Mouse (Mus musculus) embryonic facial prominence, embryonic 12.5 days (tissue): Measurements from ENCODE around the gene Cdkn2a. TPM values are rescaled to one million over a fixed set of nuclear protein-coding genes. Genes with fewer than 3 reads are reported as not detected.

Source experiments
- ATAC-seq: fragments of 200-750 bp; cut with Nextera tagmentation; 2 replicates; pipeline ENCODE4 v1.8.0; 2017; ENCODE audit not compliant: insufficient number of reproducible peaks, insufficient read depth, low FRiP score, low TSS enrichment
- H3K27ac ChIP-seq: fragments of 300-500 bp; sonication (generic); 2 replicates; pipeline ENCODE4 v1.5.1; 2016; ENCODE audit warnings: mild to moderate bottlenecking
- H3K27me3 ChIP-seq: fragments of 300-500 bp; sonication (generic); 2 replicates; pipeline ENCODE4 v1.6.1; 2016; ENCODE audit warnings: mild to moderate bottlenecking, moderate library complexity
- H3K36me3 ChIP-seq: fragments of 300-500 bp; sonication (generic); 2 replicates; pipeline ENCODE4 v1.6.1; 2016; ENCODE audit warnings: mild to moderate bottlenecking
- H3K4me1 ChIP-seq: fragments of 300-500 bp; sonication (generic); 2 replicates; pipeline ENCODE4 v1.6.1; 2016
- H3K4me2 ChIP-seq: fragments of 300-500 bp; sonication (generic); replicated peaks from 2 replicates; pipeline ENCODE4 v1.6.1; 2016; ENCODE audit warnings: mild to moderate bottlenecking, moderate library complexity
- H3K4me3 ChIP-seq: fragments of 300-500 bp; sonication (generic); 2 replicates; pipeline ENCODE4 v1.5.1; 2016; ENCODE audit warnings: mild to moderate bottlenecking
- H3K9ac ChIP-seq: fragments of 300-500 bp; sonication (generic); 2 replicates; pipeline ENCODE4 v1.6.1; 2016; ENCODE audit warnings: mild to moderate bottlenecking, moderate library complexity
- H3K9me3 ChIP-seq: fragments of 300-500 bp; sonication (generic); 2 replicates; pipeline ENCODE4 v1.6.1; 2016; ENCODE audit warnings: mild to moderate bottlenecking, moderate library complexity
- WGBS: fragments of 180-500 bp; shearing (Covaris S2); methylation state at CpG from one replicate; pipeline ENCODE4 v1.1.7; 2016; 5-methylcytosine and 5-hydroxymethylcytosine counted together
- polyA plus RNA-seq: library from polyadenylated mRNA; unstranded; fragments of >200 nt; fragmentation: Nextera tagmentation; extraction: Ambion mirVana; gene quantifications from 2 replicates; pipeline ENCODE4 v1.2.1, GENCODE M21; 2016

Cdkn2a gene
- polyA plus RNA-seq, 1 experiment from 2014 or later: not detected

DNA sequence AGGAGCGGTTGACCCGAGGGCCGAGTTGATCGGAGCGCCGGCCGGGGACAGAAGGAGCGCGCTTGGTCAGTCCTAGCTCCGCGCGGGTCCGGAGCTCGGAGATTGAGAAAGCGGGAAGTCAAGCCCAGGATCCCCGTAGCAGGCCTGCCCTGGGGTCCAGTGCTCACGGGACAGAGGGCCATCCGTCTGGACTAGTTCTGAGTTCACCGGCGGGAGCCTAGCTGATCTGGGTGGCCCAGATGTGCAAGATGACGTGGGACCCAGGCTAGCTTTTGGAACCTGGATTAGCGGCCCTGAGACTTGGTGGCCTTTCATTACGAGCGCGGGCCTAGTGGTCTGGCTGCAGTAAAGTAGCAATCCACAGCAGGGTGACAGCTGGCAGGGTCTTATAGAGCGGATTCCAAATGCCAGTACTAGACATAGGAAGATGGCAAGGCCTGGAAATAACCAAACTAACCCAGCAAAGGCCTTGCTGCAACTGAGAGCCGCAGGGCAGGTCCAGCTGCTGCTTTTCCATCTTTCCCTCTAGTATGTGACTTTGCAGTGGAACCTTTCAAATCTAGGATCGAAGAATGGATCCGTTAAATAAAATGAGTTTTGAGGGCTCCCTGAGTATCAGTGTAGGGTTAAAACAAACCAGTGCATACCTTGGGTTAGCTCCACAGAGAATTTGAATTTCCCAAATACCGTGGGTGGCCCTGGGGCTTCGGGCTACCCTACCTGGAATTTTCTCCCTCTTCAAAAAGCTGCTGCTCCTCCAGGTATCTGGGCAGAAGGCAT, 1.2 kb upstream of the Cdkn2a start:
- Histone ChIP-seq H3K27me3 (peaks cover 85% of the 10 kb centered on the region), H3K9me3 (no peaks in the 10 kb centered on the region), H3K4me1 (peaks cover 6% of the 10 kb centered on the region), H3K9ac (no peak overlapping the region), H3K27ac (no peak overlapping the region), H3K4me2 (peak overlapping the region; percentile 96), H3K36me3 (no peaks in the 10 kb centered on the region), H3K4me3 (peak overlapping the region; percentile 50)
- 1% methylated on average over 31 of the region's 31 CpGs for WGBS
- ATAC-seq: 0 out of 2 replicates have a peak, but pooled peaks have one; percentile 12

DNA sequence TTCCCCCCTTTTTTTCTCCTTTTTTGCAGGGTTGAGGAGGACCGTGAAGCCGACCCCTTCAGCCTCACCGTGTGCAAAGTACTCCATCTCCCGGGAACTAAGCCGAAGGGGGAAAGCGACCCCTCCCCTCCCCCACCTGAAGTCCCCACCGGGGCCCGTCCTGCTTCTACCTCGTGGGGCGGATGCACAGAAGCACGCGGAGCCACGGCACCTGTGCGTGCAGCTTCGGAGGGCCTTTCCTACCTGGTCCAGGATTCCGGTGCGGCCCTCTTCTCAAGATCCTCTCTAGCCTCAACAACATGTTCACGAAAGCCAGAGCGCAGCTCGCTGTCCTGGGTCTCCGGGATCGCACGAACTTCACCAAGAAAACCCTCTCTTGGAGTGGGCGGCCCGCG, 365 bp downstream of the Cdkn2a start:
- H3K9ac ChIP-seq: no peak overlapping the region
- no peak overlapping the region for H3K27ac ChIP-seq
- no peaks in the 10 kb centered on the region for H3K36me3 ChIP-seq
- H3K4me2 ChIP-seq: peak overlapping the region; percentile 96
- H3K4me1 ChIP-seq: peaks cover 6% of the 10 kb centered on the region
- H3K9me3 ChIP-seq: no peaks in the 10 kb centered on the region
- H3K4me3 ChIP-seq: peak overlapping the region; percentile 50
- H3K27me3 ChIP-seq: peaks cover 86% of the 10 kb centered on the region
- under 1% methylated on average over 26 of the region's 26 CpGs for WGBS
- ATAC-seq: peak; percentile 23; the same call in 1 of the 2 replicates

DNA sequence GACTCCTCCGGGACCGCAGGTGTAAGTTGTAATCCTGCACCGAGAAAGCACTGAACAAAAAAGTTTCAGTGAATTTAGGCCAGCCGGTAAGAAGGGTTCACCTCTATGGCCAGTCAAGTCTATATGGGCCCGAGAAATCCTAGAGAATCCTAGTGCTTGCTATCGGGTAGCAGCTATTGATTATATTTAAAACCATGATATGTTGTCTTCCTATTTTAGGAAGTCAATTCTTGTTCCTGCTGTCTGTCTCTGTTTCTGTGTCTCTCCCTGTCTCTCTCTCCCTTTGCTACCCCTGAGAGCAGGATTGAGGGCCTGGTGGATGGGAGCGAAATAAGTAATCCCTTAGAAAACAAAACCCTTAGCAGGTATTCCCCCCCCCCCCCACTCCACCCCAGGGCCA, 937 bp downstream of the Cdkn2a start:
- Histone ChIP-seq H3K4me3 (no peak overlapping the region), H3K9ac (no peak overlapping the region), H3K4me2 (no peak overlapping the region), H3K9me3 (no peaks in the 10 kb centered on the region), H3K27ac (no peak overlapping the region), H3K27me3 (peaks cover 91% of the 10 kb centered on the region), H3K36me3 (no peaks in the 10 kb centered on the region), H3K4me1 (peaks cover 6% of the 10 kb centered on the region)
- no peak for ATAC-seq
- WGBS: 5% methylated on average over 7 of the region's 7 CpGs

DNA sequence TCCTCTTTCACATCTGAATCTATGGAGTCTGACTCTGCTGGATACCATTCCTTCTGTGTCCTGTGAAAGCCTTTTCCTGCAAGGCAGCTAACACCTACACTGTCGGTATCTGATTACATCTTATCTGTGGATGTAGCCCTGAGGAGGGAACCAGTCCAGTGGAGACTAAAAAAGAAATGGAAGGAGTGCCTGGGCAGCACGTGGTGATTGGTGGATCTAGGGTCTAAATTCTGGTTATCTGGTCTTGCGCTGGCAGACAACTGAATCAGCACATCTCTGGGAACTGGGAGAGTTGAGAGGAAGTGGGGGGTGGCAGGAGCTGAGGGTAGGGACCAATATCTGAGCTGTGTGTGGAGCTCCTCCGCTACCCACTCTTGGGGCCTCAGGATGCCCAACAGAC, 5.4 kb downstream of the Cdkn2a start:
- Histone ChIP-seq H3K4me2 (no peak overlapping the region), H3K9me3 (no peaks in the 10 kb centered on the region), H3K27me3 (peaks cover 82% of the 10 kb centered on the region), H3K9ac (no peak overlapping the region), H3K4me3 (no peak overlapping the region), H3K4me1 (peaks cover under 1% of the 10 kb centered on the region), H3K36me3 (no peaks in the 10 kb centered on the region), H3K27ac (no peak overlapping the region)
- ATAC-seq: no peak
- 3% methylated on average over 4 of the region's 4 CpGs for WGBS

DNA sequence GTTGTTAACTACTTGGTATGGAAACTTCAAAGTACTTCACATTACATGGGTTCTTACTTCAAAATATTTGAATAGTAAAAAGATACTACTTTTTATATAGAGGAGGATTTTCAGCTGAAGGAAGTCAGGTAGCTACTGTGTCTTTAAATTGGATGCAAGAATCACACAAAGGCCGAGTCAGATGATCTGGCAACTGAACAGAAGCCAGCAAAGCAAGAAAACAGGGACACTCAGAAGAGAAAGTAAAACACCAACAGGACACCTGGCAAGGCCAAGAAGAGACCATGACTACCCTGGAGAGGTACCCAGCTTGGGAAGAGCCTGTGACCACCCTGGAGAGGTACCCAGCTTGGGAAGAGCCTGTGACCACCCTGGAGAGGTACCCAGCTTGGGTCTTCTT, 7.9 kb downstream of the Cdkn2a start:
- no peak overlapping the region for H3K4me2 ChIP-seq
- no peaks in the 10 kb centered on the region for H3K36me3 ChIP-seq
- no peak overlapping the region for H3K4me3 ChIP-seq
- no peak for ATAC-seq
- H3K9me3 ChIP-seq: no peaks in the 10 kb centered on the region
- peaks cover 4% of the 10 kb centered on the region; the same call in 1 of the 2 replicates for H3K4me1 ChIP-seq
- H3K27ac ChIP-seq: no peak overlapping the region
- 6% methylated on average over 1 of the region's 1 CpGs for WGBS
- H3K27me3 ChIP-seq: peaks cover 84% of the 10 kb centered on the region
- no peak overlapping the region for H3K9ac ChIP-seq

DNA sequence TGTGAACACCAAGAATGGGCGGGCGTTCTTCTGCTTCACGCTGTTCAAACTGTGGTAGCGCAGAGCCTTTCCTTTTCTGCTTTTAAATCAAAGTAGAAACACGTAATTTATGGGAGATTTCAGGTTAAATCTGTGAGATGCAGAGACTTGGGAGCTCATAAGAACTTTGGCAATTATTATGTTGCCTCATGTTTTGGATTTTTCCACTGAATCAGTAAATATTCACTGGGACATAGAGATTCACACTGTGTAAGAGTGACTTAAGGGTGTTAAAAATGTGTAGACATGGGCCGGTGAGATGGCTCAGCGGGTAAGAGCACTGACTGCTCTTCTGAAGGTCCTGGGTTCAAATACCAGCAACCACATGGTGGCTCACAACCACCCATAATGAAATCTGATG, 8.8 kb downstream of the Cdkn2a start:
- Histone ChIP-seq H3K27me3 (peaks cover 84% of the 10 kb centered on the region), H3K27ac (no peak overlapping the region), H3K36me3 (no peaks in the 10 kb centered on the region), H3K4me3 (no peak overlapping the region), H3K4me1 (peaks cover 4% of the 10 kb centered on the region; the same call in 1 of the 2 replicates), H3K9me3 (no peaks in the 10 kb centered on the region), H3K9ac (no peak overlapping the region), H3K4me2 (no peak overlapping the region)
- ATAC-seq: no peak
- WGBS: 24% methylated on average over 7 of the region's 7 CpGs

DNA sequence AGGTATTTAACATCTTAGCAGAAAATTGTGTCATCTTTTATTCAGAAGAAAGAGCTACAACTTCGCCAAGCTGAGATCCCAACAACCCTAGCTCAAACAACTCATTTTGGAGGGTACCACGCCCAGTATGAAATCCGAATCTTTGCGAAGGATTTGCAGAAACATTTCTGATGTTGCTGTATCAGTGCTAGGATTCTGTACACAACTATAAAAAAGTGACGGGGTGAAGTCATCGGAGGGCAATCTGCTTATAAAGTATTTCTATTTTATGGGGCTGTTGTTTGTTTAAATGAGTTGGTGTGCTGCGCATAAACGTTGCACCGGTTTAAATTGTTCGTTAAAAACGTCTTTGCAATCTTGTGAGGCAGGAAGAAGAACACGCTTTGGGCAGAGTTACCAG, 11.8 kb downstream of the Cdkn2a start:
- WGBS: 2% methylated on average over 12 of the region's 12 CpGs
- no peak overlapping the region for H3K4me3 ChIP-seq
- no peak overlapping the region for H3K9ac ChIP-seq
- no peak overlapping the region for H3K4me2 ChIP-seq
- no peaks in the 10 kb centered on the region for H3K9me3 ChIP-seq
- H3K27ac ChIP-seq: no peak overlapping the region
- no peak for ATAC-seq
- H3K27me3 ChIP-seq: peaks cover 78% of the 10 kb centered on the region
- H3K36me3 ChIP-seq: no peaks in the 10 kb centered on the region
- H3K4me1 ChIP-seq: peaks cover 4% of the 10 kb centered on the region; the same call in 1 of the 2 replicates

DNA sequence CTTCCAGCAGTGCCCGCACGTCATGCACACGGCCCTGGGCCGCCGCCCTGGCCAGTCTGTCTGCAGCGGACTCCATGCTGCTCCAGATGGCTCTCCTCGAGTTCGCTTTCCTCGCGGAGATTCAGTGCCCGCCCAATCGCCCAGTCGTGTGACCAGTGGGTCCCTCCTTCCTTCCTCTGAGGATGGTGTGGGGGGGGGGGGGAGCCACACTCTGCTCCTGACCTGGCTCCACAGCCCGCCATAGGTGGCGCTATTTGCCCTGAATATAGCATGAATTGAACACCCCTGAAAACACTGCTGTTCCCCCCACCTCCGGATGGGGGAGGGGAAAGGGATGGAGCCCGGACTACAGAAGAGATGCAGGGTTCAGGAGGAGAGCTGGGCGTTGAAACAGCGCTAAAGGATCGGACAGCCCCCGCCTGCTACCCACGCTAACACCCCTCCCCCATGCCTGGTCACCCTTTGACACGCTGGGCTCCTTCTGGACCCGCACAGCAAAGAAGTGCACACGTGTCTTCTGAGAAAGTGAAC, 12.4 kb downstream of the Cdkn2a start:
- H3K4me2 ChIP-seq: 0 out of 2 replicates have a peak overlapping the region, but pooled peaks have one; percentile 13
- peaks cover 4% of the 10 kb centered on the region; the same call in 1 of the 2 replicates for H3K4me1 ChIP-seq
- H3K4me3 ChIP-seq: no peak overlapping the region
- no peaks in the 10 kb centered on the region for H3K9me3 ChIP-seq
- peak; percentile 41 for ATAC-seq
- H3K9ac ChIP-seq: no peak overlapping the region
- H3K27ac ChIP-seq: no peak overlapping the region
- H3K36me3 ChIP-seq: no peaks in the 10 kb centered on the region
- WGBS: under 1% methylated on average over 25 of the region's 25 CpGs
- peaks cover 79% of the 10 kb centered on the region for H3K27me3 ChIP-seq

DNA sequence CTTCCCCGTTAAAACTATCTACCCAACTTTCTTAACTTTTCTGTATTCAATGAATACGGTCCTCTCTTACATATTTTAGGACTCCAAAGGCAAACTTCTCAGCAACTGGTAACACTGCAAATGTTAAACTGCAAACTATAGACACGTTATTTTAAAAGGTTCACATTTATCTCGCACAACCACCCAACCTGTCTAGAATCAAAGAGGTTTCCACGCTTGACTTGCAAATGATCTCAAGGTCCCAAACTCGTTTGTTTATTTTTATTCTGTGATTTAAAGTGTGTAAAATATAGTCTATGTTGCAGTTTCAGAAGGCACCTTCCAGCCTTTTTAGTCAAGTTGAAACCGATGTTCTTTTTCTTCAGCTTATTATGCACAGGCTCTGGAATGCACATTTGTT, 13.2 kb downstream of the Cdkn2a start:
- no peak for ATAC-seq
- Histone ChIP-seq H3K27ac (no peak overlapping the region), H3K9me3 (no peaks in the 10 kb centered on the region), H3K27me3 (peaks cover 82% of the 10 kb centered on the region), H3K4me1 (peaks cover 4% of the 10 kb centered on the region; the same call in 1 of the 2 replicates), H3K36me3 (no peaks in the 10 kb centered on the region), H3K4me2 (no peak overlapping the region), H3K4me3 (no peak overlapping the region), H3K9ac (no peak overlapping the region)
- WGBS: 3% methylated on average over 7 of the region's 7 CpGs

DNA sequence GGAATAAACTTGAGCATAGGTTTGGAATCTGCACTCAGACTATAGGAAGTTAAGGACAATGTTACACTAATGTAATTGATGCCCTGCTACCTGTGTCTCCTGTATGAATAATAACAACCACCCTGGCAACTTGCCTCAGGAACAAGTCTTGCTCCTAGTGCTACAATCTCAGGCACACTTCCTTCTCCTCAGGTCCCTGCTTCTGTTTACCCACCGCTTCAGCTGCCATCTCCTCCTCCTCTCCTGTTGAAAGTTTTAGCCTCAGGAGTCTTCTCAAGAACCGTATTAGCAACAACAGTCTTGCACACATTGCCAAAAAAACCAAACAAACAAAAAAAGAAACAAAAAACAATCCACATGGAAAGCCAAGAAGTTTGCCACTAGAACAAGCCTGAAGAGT, 14.8 kb downstream of the Cdkn2a start:
- no peak overlapping the region for H3K4me2 ChIP-seq
- ATAC-seq: no peak
- no peak overlapping the region for H3K4me3 ChIP-seq
- H3K9me3 ChIP-seq: no peaks in the 10 kb centered on the region
- no peak overlapping the region for H3K9ac ChIP-seq
- 0% methylated on average over 2 of the region's 2 CpGs for WGBS
- peaks cover 87% of the 10 kb centered on the region for H3K27me3 ChIP-seq
- no peaks in the 10 kb centered on the region for H3K36me3 ChIP-seq
- H3K27ac ChIP-seq: no peak overlapping the region
- H3K4me1 ChIP-seq: peaks cover 4% of the 10 kb centered on the region; the same call in 1 of the 2 replicates

DNA sequence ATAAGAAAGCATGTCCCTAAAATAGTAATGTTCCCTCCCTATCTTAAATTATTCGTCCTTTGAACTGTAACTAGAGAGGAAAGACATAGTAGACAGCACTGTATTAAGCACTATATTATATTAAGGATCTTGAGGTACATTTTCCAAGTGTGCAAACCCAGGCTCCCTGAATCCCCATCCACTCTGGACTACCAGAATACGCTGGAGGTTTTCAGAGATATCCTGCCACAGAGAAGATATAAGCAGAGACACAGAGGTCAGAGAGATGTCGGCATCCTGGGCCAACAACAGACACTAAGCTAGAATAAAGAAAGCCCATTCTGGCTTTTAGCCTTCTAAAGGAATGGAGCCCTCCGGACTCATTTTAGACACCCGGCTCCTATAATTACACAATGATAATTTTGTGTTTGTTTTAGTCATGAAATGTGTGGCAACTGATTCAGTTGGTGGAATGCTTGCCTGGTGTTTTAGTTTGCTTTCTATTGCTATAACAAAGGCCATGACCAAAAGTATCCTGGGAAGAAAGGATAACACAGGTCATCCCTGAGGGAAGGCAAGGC, 17.0 kb downstream of the Cdkn2a start:
- ATAC-seq: no peak
- H3K27ac ChIP-seq: no peak overlapping the region
- no peaks in the 10 kb centered on the region for H3K9me3 ChIP-seq
- peaks cover 4% of the 10 kb centered on the region; the same call in 1 of the 2 replicates for H3K4me1 ChIP-seq
- no peak overlapping the region for H3K9ac ChIP-seq
- no peak overlapping the region for H3K4me3 ChIP-seq
- no peak overlapping the region for H3K4me2 ChIP-seq
- peaks cover 88% of the 10 kb centered on the region for H3K27me3 ChIP-seq
- under 1% methylated on average over 5 of the region's 5 CpGs for whole genome bisulfite sequencing
- no peaks in the 10 kb centered on the region for H3K36me3 ChIP-seq

DNA sequence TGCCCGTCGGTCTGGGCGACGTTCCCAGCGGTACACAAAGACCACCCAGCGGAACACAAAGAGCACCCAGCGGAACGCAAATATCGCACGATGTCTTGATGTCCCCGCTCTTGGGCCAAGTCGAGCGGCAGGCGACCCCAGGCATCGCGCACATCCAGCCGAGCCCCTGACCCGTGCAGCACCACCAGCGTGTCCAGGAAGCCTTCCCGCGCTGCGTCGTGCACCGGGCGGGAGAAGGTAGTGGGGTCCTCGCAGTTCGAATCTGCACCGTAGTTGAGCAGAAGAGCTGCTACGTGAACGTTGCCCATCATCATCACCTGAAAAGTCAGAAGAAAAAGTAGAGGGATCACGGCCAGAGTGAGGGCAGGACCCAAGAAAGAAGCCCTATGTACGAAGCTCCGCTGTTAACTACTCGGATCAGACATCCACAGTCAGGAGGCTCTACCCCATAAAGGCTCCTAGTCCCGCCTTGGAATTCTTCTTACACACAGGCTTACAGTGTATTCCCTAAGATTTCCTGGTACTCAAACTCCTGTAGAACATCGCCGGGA, 17.7 kb downstream of the Cdkn2a start:
- Histone ChIP-seq H3K27me3 (peaks cover 88% of the 10 kb centered on the region), H3K9me3 (no peaks in the 10 kb centered on the region), H3K36me3 (no peaks in the 10 kb centered on the region), H3K4me1 (no peaks in the 10 kb centered on the region), H3K4me2 (no peak overlapping the region), H3K27ac (no peak overlapping the region), H3K9ac (no peak overlapping the region), H3K4me3 (no peak overlapping the region)
- under 1% methylated on average over 37 of the region's 37 CpGs for WGBS
- no peak for ATAC-seq
